Mouse (Mus musculus) stomach, embryonic 15.5 days (tissue): ENCODE measurements around the gene Trim25. TPM values are rescaled to one million over a fixed set of nuclear protein-coding genes. Genes with fewer than 3 reads are reported as not detected.

Experiments used
- ATAC-seq: fragments of 200-750 bp; cut with Nextera tagmentation; 2 replicates; pipeline ENCODE4 v1.8.0; 2017; ENCODE audit warnings: low read depth, moderate number of reproducible peaks, moderate TSS enrichment; ENCODE audit not compliant: insufficient read depth, low FRiP score
- H3K27ac ChIP-seq: fragments of 300-500 bp; sonication (generic); 2 replicates; pipeline ENCODE4 v1.5.1; 2015; ENCODE audit warnings: mild to moderate bottlenecking, inconsistent platforms
- H3K27me3 ChIP-seq: fragments of 300-500 bp; sonication (generic); replicated peaks from 2 replicates; pipeline ENCODE4 v1.6.1; 2015; ENCODE audit warnings: inconsistent platforms
- H3K36me3 ChIP-seq: fragments of 300-500 bp; sonication (generic); 2 replicates; pipeline ENCODE4 v1.6.1; 2015; ENCODE audit warnings: inconsistent platforms
- H3K4me1 ChIP-seq: fragments of 300-500 bp; sonication (generic); 2 replicates; pipeline ENCODE4 v1.6.1; 2015; ENCODE audit warnings: inconsistent platforms
- H3K4me2 ChIP-seq: fragments of 300-500 bp; sonication (generic); 2 replicates; pipeline ENCODE4 v1.6.1; 2015; ENCODE audit warnings: mild to moderate bottlenecking, inconsistent platforms
- H3K4me3 ChIP-seq: fragments of 300-500 bp; sonication (generic); replicated peaks from 2 replicates; pipeline ENCODE4 v1.5.1; 2015; ENCODE audit warnings: inconsistent platforms
- H3K9ac ChIP-seq: fragments of 300-500 bp; sonication (generic); 2 replicates; pipeline ENCODE4 v1.6.1; 2015; ENCODE audit warnings: inconsistent platforms
- H3K9me3 ChIP-seq: fragments of 300-500 bp; sonication (generic); 2 replicates; pipeline ENCODE4 v1.6.1; 2016; ENCODE audit warnings: inconsistent platforms
- WGBS: fragments of 180-500 bp; shearing (Covaris S2); methylation state at CpG from one replicate; pipeline ENCODE4 v1.1.7; 2015; 5-methylcytosine and 5-hydroxymethylcytosine counted together
- polyA plus RNA-seq: library from polyadenylated mRNA; unstranded; fragments of >200 nt; fragmentation: Nextera tagmentation; extraction: Ambion mirVana; gene quantifications from 2 replicates; pipeline ENCODE4 v1.2.1, GENCODE M21; 2015

Trim25 gene
- polyA plus RNA-seq, 1 experiment from 2014 or later, result 28.4 TPM

- no peaks in the 10 kb centered on the region for H3K36me3 ChIP-seq
- no peak within 1 kb of the TSS for H3K4me2 ChIP-seq
- H3K4me3 ChIP-seq, result no peak within 1 kb of the TSS
- H3K4me1 ChIP-seq, result peaks cover 5% of the 10 kb centered on the region; the same call in 1 of the 2 replicates
- no peaks in the 10 kb centered on the region for H3K9me3 ChIP-seq
- H3K27ac ChIP-seq, result no peak within 1 kb of the TSS
- WGBS, result 38% methylated on average over 2 of the region's 2 CpGs
- ATAC-seq, result no peak
- H3K9ac ChIP-seq, result no peak within 1 kb of the TSS
- no peaks in the 10 kb centered on the region for H3K27me3 ChIP-seq
These were observed 28.9 kb upstream of the Trim25 start, which contains the start of gene Coil for GRCm38 (mm10) chr11:88970202-88970732. Gene Coil (plus strand): TSS chr11:88970252.

GRCm38 (mm10) chr11:88973776-88974701, 25.1 kb upstream of the Trim25 start:
- Histone ChIP-seq H3K4me2 (peak overlapping the region; percentile 62), H3K9me3 (no peaks in the 10 kb centered on the region), H3K36me3 (no peaks in the 10 kb centered on the region), H3K9ac (peak overlapping the region; percentile 60), H3K4me3 (peak overlapping the region; percentile 71), H3K27ac (peak overlapping the region; percentile 79), H3K4me1 (peaks cover 5% of the 10 kb centered on the region; the same call in 1 of the 2 replicates), H3K27me3 (no peaks in the 10 kb centered on the region)
- WGBS, result 1% methylated on average over 61 of the region's 62 CpGs
- ATAC-seq, result peak; percentile 82

- Histone ChIP-seq H3K9me3 (no peaks in the 10 kb centered on the region), H3K27me3 (no peaks in the 10 kb centered on the region), H3K9ac (no peak overlapping the region), H3K4me1 (peaks cover 5% of the 10 kb centered on the region; the same call in 1 of the 2 replicates), H3K36me3 (no peaks in the 10 kb centered on the region), H3K4me2 (no peak overlapping the region), H3K4me3 (no peak overlapping the region), H3K27ac (no peak overlapping the region)
- WGBS, result 99% methylated on average over 2 of the region's 2 CpGs
- no peak for ATAC-seq
These were observed 22.9 kb upstream of the Trim25 start for GRCm38 (mm10) chr11:88976320-88976719.

GRCm38 (mm10) chr11:88977188-88977587, 22.0 kb upstream of the Trim25 start:
- Histone ChIP-seq H3K4me1 (peaks cover 5% of the 10 kb centered on the region; the same call in 1 of the 2 replicates), H3K27ac (no peak overlapping the region), H3K9ac (no peak overlapping the region), H3K4me3 (no peak overlapping the region), H3K27me3 (no peaks in the 10 kb centered on the region), H3K36me3 (no peaks in the 10 kb centered on the region), H3K4me2 (no peak overlapping the region), H3K9me3 (no peaks in the 10 kb centered on the region)
- 91% methylated on average over 5 of the region's 5 CpGs for WGBS
- ATAC-seq, result no peak

- Histone ChIP-seq H3K9me3 (no peaks in the 10 kb centered on the region), H3K27ac (no peak overlapping the region), H3K9ac (no peak overlapping the region), H3K27me3 (no peaks in the 10 kb centered on the region), H3K4me3 (no peak overlapping the region), H3K36me3 (peaks cover 10% of the 10 kb centered on the region), H3K4me2 (no peak overlapping the region), H3K4me1 (no peaks in the 10 kb centered on the region)
- no peak for ATAC-seq
- 80% methylated on average over 8 of the region's 8 CpGs for WGBS
These were observed 17.8 kb upstream of the Trim25 start for GRCm38 (mm10) chr11:88981337-88981736.

- Histone ChIP-seq H3K9ac (no peak overlapping the region), H3K27me3 (no peaks in the 10 kb centered on the region), H3K27ac (no peak overlapping the region), H3K9me3 (no peaks in the 10 kb centered on the region), H3K36me3 (peaks cover 23% of the 10 kb centered on the region), H3K4me1 (no peaks in the 10 kb centered on the region), H3K4me2 (no peak overlapping the region), H3K4me3 (no peak overlapping the region)
- 82% methylated on average over 10 of the region's 10 CpGs for WGBS
- ATAC-seq, result no peak
These were observed 12.6 kb upstream of the Trim25 start for GRCm38 (mm10) chr11:88986616-88987015.

- Histone ChIP-seq H3K36me3 (peaks cover 23% of the 10 kb centered on the region), H3K27me3 (no peaks in the 10 kb centered on the region), H3K4me1 (no peaks in the 10 kb centered on the region), H3K4me2 (no peak overlapping the region), H3K27ac (no peak overlapping the region), H3K9ac (no peak overlapping the region), H3K9me3 (no peaks in the 10 kb centered on the region), H3K4me3 (no peak overlapping the region)
- WGBS, result 78% methylated on average over 5 of the region's 5 CpGs
- ATAC-seq, result no peak
These were observed 10.2 kb upstream of the Trim25 start for GRCm38 (mm10) chr11:88988956-88989355.

- Histone ChIP-seq H3K9me3 (no peaks in the 10 kb centered on the region), H3K36me3 (peaks cover 23% of the 10 kb centered on the region), H3K9ac (no peak overlapping the region), H3K27me3 (no peaks in the 10 kb centered on the region), H3K4me3 (no peak overlapping the region), H3K4me1 (no peaks in the 10 kb centered on the region), H3K4me2 (no peak overlapping the region), H3K27ac (no peak overlapping the region)
- ATAC-seq, result peak; percentile 73; the same call in 1 of the 2 replicates
- 72% methylated on average over 5 of the region's 5 CpGs for WGBS
These were observed 9.6 kb upstream of the Trim25 start for GRCm38 (mm10) chr11:88989530-88989929.

GRCm38 (mm10) chr11:88993186-88993585, 6.0 kb upstream of the Trim25 start:
- Histone ChIP-seq H3K27ac (no peak overlapping the region), H3K4me2 (no peak overlapping the region), H3K4me3 (no peak overlapping the region), H3K4me1 (no peaks in the 10 kb centered on the region), H3K27me3 (no peaks in the 10 kb centered on the region), H3K9me3 (no peaks in the 10 kb centered on the region), H3K36me3 (peaks cover 9% of the 10 kb centered on the region; the same call in 1 of the 2 replicates), H3K9ac (no peak overlapping the region)
- ATAC-seq, result no peak
- WGBS, result 47% methylated on average over 7 of the region's 7 CpGs

- 0 out of 2 replicates have a peak, but pooled peaks cover under 1% of the 10 kb centered on the region for H3K4me1 ChIP-seq
- WGBS, result 20% methylated on average over 5 of the region's 5 CpGs
- H3K36me3 ChIP-seq, result peaks cover 9% of the 10 kb centered on the region; the same call in 1 of the 2 replicates
- H3K4me3 ChIP-seq, result no peak overlapping the region
- H3K27me3 ChIP-seq, result no peaks in the 10 kb centered on the region
- no peaks in the 10 kb centered on the region for H3K9me3 ChIP-seq
- ATAC-seq, result no peak
- H3K9ac ChIP-seq, result no peak overlapping the region
- no peak overlapping the region for H3K4me2 ChIP-seq
- no peak overlapping the region for H3K27ac ChIP-seq
These were observed 5.6 kb upstream of the Trim25 start for GRCm38 (mm10) chr11:88993625-88994024.

GRCm38 (mm10) chr11:88994492-88994891, 4.7 kb upstream of the Trim25 start:
- H3K4me2 ChIP-seq, result no peak overlapping the region
- no peak overlapping the region for H3K27ac ChIP-seq
- H3K27me3 ChIP-seq, result no peaks in the 10 kb centered on the region
- no peak for ATAC-seq
- 0 out of 2 replicates have a peak, but pooled peaks cover 4% of the 10 kb centered on the region for H3K4me1 ChIP-seq
- H3K4me3 ChIP-seq, result no peak overlapping the region
- H3K9ac ChIP-seq, result no peak overlapping the region
- no peaks in the 10 kb centered on the region for H3K9me3 ChIP-seq
- peaks cover 9% of the 10 kb centered on the region; the same call in 1 of the 2 replicates for H3K36me3 ChIP-seq
- WGBS, result 86% methylated on average over 7 of the region's 7 CpGs

GRCm38 (mm10) chr11:88995616-88996015, 3.6 kb upstream of the Trim25 start:
- no peak overlapping the region for H3K4me2 ChIP-seq
- H3K9me3 ChIP-seq, result no peaks in the 10 kb centered on the region
- no peak for ATAC-seq
- no peak overlapping the region for H3K4me3 ChIP-seq
- WGBS, result 88% methylated on average over 2 of the region's 2 CpGs
- H3K9ac ChIP-seq, result no peak overlapping the region
- peaks cover 4% of the 10 kb centered on the region; the same call in 1 of the 2 replicates for H3K4me1 ChIP-seq
- no peak overlapping the region for H3K27ac ChIP-seq
- peaks cover 6% of the 10 kb centered on the region; the same call in 1 of the 2 replicates for H3K36me3 ChIP-seq
- no peaks in the 10 kb centered on the region for H3K27me3 ChIP-seq
